Mouse (Mus musculus) ES-E14 (cell line): Measurements from ENCODE around the gene Krt12. TPM values are rescaled to one million over a fixed set of nuclear protein-coding genes. Genes with fewer than 3 reads are reported as not detected.

ENCODE experiments used
- DNase-seq: peaks from one replicate; pipeline ENCODE4 v3.0.0-alpha.2; 2013; ENCODE audit warnings: low read depth, low spot score
- H3K27ac ChIP-seq: 2 replicates; pipeline ENCODE4 v1.5.1; 2012; ENCODE audit warnings: low read depth, mild to moderate bottlenecking, low read length, moderate library complexity, mixed read lengths; ENCODE audit not compliant: poor library complexity, insufficient read depth, severe bottlenecking
- H3K36me3 ChIP-seq: 2 replicates; pipeline ENCODE4 v1.6.1; 2012; ENCODE audit warnings: mild to moderate bottlenecking, low read length, moderate library complexity, mixed read lengths; ENCODE audit not compliant: control insufficient read depth, poor library complexity, insufficient read depth, severe bottlenecking
- H3K4me1 ChIP-seq, 2 experiments: fragments of 150-350 bp in 1 of 2; sonication (generic) in 1 of 2; 2 replicates each; pipeline ENCODE4 v1.6.1; 2012; ENCODE audit warnings: low read length in 2 of 2, mild to moderate bottlenecking in 1 of 2, mixed read lengths in 1 of 2; ENCODE audit not compliant: control insufficient read depth in 2 of 2, insufficient read depth in 2 of 2, poor library complexity in 1 of 2
- H3K4me3 ChIP-seq, 2 experiments: fragments of 150-350 bp in 1 of 2; sonication (generic) in 1 of 2; 2 replicates each; pipeline ENCODE4 v1.5.1; 2012; ENCODE audit warnings: low read length in 2 of 2, low read depth in 1 of 2, mild to moderate bottlenecking in 1 of 2, mixed read lengths in 1 of 2; ENCODE audit not compliant: insufficient read depth in 1 of 2, poor library complexity in 1 of 2, severe bottlenecking in 1 of 2
- H3K9ac ChIP-seq: 2 replicates; pipeline ENCODE4 v1.6.1; 2012; ENCODE audit warnings: low read depth, mild to moderate bottlenecking, low read length, mixed read lengths; ENCODE audit not compliant: poor library complexity, insufficient read depth, severe bottlenecking
- H3K9me3 ChIP-seq: fragments of 150-350 bp; sonication (generic); 2 replicates; pipeline ENCODE4 v1.6.1; 2012; ENCODE audit warnings: low read depth, mild to moderate bottlenecking, low read length; ENCODE audit not compliant: control insufficient read depth, insufficient read depth
- CHD2 ChIP-seq: IDR thresholded peaks from 2 replicates; pipeline ENCODE4 v1.6.1; 2014; ENCODE audit warnings: mild to moderate bottlenecking, low read depth, low read length, inconsistent platforms
- HCFC1 ChIP-seq: IDR thresholded peaks from 2 replicates; pipeline ENCODE4 v1.6.1; 2012; ENCODE audit warnings: low read length, inconsistent platforms, borderline replicate concordance; ENCODE audit not compliant: insufficient read depth
- MAFK ChIP-seq: IDR thresholded peaks from 2 replicates; pipeline ENCODE4 v1.6.1; 2014; ENCODE audit warnings: mild to moderate bottlenecking, low read depth, low read length, inconsistent platforms; ENCODE audit not compliant: insufficient read depth
- ZC3H11A ChIP-seq: IDR thresholded peaks from 2 replicates; pipeline ENCODE4 v1.6.1; 2012; ENCODE audit warnings: low read depth, mild to moderate bottlenecking, inconsistent platforms, low read length, borderline replicate concordance
- ZNF384 ChIP-seq: IDR thresholded peaks from 2 replicates; pipeline ENCODE4 v1.6.1; 2012; ENCODE audit warnings: low read depth, low read length, inconsistent platforms
- in situ Hi-C, 2 experiments: fragments of 600-800 bp; cut with MboI; formaldehyde crosslinking; loops; one replicate each; pipeline ENCODE4 v1.15.1; 2025; ENCODE audit warnings: low sequenced_read_pairs in 2 of 2, inconsistent platforms in 1 of 2; ENCODE audit not compliant: unreplicated experiment in 2 of 2
- total RNA-seq: library from RNA; depleted of rRNA; stranded (reverse); fragments of 300-350 nt; gene quantifications from 2 replicates; pipeline ENCODE4 v1.2.3, GENCODE M21; 2012

Gene Krt12
- total RNA-seq, 1 experiment: 0.49 TPM

DNA sequence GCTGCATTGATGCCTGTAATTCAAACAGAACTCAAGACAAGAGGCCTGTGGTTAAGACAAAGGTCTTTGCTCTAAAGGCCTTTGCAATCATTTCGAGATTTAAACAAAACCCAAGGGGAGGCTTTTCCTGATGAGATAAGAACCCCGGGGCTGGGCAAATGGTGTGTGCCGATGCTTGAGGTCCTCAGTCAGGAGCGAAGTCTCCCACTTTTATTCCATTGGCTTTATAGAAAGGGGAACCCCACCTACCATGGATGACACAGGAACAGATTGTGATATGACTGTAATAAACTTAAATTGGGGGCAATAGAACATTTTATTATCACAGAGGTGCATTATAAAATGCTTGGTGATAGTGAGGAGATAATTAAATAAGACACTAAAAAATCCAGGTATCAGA is 14.6 kb upstream of the Krt12 start:
- no peak for DNase-seq
- no peaks in the 10 kb centered on the region for H3K36me3 ChIP-seq
- H3K4me3 ChIP-seq: no peak overlapping the region
- in situ Hi-C loops: no loop called here
- H3K4me1 ChIP-seq: 0 out of 4 replicates have a peak, but pooled peaks cover 0 to 2% of the 10 kb centered on the region in 2 experiments
- H3K27ac ChIP-seq: no peak overlapping the region
- TF ChIP-seq CHD2: no peak
- TF ChIP-seq MAFK: no peak
- no peak for TF ChIP-seq HCFC1
- no peak for TF ChIP-seq ZC3H11A
- no peak for TF ChIP-seq ZNF384
- H3K9ac ChIP-seq: no peak overlapping the region
- no peaks in the 10 kb centered on the region for H3K9me3 ChIP-seq

DNA sequence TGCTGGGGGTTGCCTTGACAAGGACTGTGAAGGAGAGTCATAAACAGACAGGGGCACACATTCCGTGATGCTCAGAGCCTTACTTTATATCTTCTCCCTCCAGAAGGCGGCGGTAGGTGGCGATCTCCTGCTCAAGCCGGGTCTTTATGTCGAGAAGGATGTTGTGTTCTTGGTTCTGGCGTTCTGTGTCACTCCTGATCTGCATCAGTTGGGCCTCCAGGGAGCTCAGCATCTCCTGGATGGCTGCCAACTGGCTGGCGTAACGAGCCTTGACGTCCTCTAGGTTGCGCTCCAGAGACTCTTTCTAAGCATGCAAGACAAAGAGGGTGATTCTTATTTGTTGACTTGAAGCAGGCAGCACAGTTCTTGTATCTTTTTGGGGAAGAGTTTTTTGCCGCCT is 8.6 kb upstream of the Krt12 start:
- in situ Hi-C loops: no loop called here
- Histone ChIP-seq H3K4me1 (peaks cover 2 to 3% of the 10 kb centered on the region in 2 experiments; a peak in 2 of 4 replicates), H3K27ac (no peak overlapping the region), H3K4me3 (no peak overlapping the region), H3K9ac (no peak overlapping the region), H3K9me3 (no peaks in the 10 kb centered on the region), H3K36me3 (no peaks in the 10 kb centered on the region)
- TF ChIP-seq CHD2 (no peak), MAFK (no peak), ZC3H11A (no peak), ZNF384 (no peak), HCFC1 (no peak)
- DNase-seq: peak; percentile 50

DNA sequence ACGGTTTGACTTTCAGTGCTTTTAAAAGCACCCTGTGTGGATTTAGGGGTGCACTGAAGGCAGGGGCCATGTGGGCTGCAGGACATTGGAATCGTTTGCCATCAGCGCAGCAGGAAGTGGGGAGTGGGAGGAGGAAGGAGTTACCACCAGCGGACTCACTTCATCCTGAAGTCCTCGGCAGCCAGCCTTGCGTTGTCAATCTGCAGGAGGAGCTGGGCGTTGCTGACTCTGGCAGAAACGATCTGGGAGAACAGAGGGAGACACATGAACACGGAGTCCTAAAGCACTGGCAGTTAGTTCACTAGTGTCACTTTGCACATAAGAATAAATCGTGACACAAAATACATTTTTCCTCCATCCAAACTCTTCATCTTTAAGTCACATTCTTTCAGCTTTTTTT is 1.5 kb downstream of the Krt12 start:
- no peak overlapping the region for H3K4me3 ChIP-seq
- H3K9ac ChIP-seq: no peak overlapping the region
- in situ Hi-C loops: no loop called here
- DNase-seq: no peak
- TF ChIP-seq MAFK: no peak
- peak; percentile 42; the same call in 1 of the 2 replicates for TF ChIP-seq ZNF384
- H3K9me3 ChIP-seq: no peaks in the 10 kb centered on the region
- H3K36me3 ChIP-seq: no peaks in the 10 kb centered on the region
- H3K27ac ChIP-seq: no peak overlapping the region
- no peaks in the 10 kb centered on the region for H3K4me1 ChIP-seq

DNA sequence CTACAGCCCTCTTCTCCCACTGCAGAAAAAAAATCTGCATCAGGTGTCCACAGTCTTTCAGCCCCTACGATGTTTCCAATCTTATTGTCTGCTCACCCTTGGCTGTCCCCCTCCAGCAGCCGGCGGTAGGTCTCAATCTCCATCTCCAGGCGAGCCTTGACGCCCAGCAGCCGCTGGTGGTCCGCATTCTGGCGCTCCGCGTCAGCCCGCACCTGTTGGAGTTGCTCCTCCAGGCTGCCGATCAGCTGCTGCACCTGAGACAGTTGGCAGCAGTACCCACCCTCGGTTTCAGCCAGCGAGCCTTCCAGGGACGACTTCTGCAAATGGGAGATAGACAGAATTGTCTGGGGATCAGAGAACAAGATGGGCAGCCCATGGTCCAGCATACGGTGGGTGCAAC is 4.2 kb downstream of the Krt12 start:
- Histone ChIP-seq H3K27ac (no peak overlapping the region), H3K4me3 (no peak overlapping the region), H3K9me3 (no peaks in the 10 kb centered on the region), H3K4me1 (no peaks in the 10 kb centered on the region), H3K9ac (no peak overlapping the region), H3K36me3 (no peaks in the 10 kb centered on the region)
- no peak for DNase-seq
- in situ Hi-C loops: no loop called here
- TF ChIP-seq CHD2 (no peak), MAFK (no peak), ZC3H11A (no peak), HCFC1 (no peak), ZNF384 (no peak)

DNA sequence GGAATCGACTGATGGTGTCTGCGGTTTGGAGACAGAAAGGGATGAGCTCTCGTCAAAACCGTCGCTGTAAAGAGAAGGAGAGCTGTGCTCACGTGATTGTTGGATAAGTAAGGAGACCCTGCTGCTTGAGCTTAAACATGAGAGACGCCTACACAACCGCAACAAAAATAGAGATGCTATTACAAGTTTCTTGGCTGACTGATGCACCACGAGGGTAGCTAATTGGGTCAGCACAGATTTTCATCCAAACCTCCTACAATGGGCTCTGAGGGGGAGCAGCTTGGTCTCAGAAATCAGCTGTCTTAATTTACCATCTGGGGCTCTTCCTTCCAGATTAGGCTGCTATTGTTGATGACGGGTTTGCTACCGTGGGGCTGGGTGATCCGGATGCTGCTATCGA is 5.2 kb downstream of the Krt12 start:
- H3K36me3 ChIP-seq: no peaks in the 10 kb centered on the region
- in situ Hi-C loops: no loop called here
- no peak overlapping the region for H3K27ac ChIP-seq
- TF ChIP-seq MAFK (no peak), ZNF384 (no peak), CHD2 (no peak), ZC3H11A (no peak), HCFC1 (no peak)
- no peaks in the 10 kb centered on the region for H3K9me3 ChIP-seq
- no peak overlapping the region for H3K9ac ChIP-seq
- H3K4me3 ChIP-seq: no peak overlapping the region
- no peaks in the 10 kb centered on the region for H3K4me1 ChIP-seq
- DNase-seq: no peak
